8 mouse cellular contexts compared by ENCODE assay signal in the genomic region with DNA sequence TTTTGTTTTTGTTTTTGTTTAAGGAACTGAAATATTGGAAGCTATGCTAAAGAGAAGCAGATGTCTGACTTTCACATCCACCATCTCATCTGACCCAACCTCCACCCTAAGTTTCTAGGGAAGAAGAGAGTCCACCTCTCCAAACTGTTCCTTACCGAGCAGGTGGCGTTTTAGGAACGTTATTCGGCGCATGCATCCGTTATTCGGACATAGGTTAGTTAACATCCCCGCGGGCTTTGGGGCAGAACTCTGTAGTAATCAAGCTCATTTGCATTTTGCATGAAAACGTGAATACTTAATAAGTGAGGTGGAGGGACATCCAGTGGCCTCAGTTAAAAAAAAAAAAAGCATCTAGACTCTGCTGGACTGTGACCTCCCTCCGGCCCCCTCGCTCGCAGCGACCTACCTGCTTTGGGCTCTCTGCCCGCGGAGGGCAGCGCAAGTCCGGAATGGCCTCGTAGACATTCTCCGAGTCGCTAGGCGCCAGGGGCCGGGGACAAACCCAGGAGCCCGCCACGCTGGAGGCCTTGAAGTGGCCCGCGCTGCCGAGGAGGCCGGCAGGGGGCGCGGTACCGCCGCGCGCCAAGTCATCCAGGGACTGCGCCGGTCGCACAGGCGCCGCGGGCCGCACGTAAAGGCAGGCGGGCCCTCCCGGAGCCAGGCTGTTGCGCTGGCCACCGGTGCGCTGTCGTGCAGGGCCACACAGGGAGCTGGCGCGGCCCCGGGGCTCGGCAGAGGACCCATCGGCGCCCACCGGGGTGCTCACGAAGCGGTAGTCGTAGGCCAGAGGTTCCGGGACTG. TPM values are rescaled to one million over a fixed set of nuclear protein-coding genes. Genes with fewer than 3 reads are reported as not detected.
DNase-seq lines count a peak whose midpoint lies in the region; ATAC-seq and TF ChIP-seq lines count a peak whose summit lies in the region.

No protein-coding gene starts in this region.

- no peaks in the 10 kb centered on the region for H3K36me3 ChIP-seq in MEL (ENCODE audit: control insufficient read depth in 1 of 2, insufficient read depth in 2 of 2, low read length in 2 of 2)
- no peaks in the 10 kb centered on the region for H3K36me3 ChIP-seq in hindbrain, embryonic 10.5 days

- DNase-seq in MEL (ENCODE audit: low read depth, low spot score): peak; percentile 96
- DNase-seq in cerebellum, adult 18-20 months: peak; percentile 82 to 92
- peak; percentile 87 for DNase-seq in hindbrain, embryonic 10.5 days (ENCODE audit: low spot score)
- peak; percentile 73 to 82 for DNase-seq in layer of hippocampus, postnatal 25 days (ENCODE audit: extremely low spot score in 1 of 2, low spot score in 1 of 2)
- peak; percentile 89 for DNase-seq in lung, postnatal 14 days
- peak; percentile 55 for DNase-seq in retina, adult 2 months (ENCODE audit: low read depth, low spot score)
- peak; percentile 89 for DNase-seq in thymus, postnatal 25 days

- no peaks in the 10 kb centered on the region for H3K27me3 ChIP-seq in MEL (ENCODE audit: control insufficient read depth in 1 of 2, insufficient read depth in 2 of 2, low read length in 2 of 2)
- H3K27me3 ChIP-seq in hindbrain, embryonic 10.5 days (ENCODE audit: insufficient read depth, poor library complexity, severe bottlenecking): peaks cover 100% of the 10 kb centered on the region

- peak overlapping the region; percentile 95 for H3K9ac ChIP-seq in MEL (ENCODE audit: control insufficient read depth, low read depth, low read length, poor library complexity, severe bottlenecking)

- peak overlapping the region; percentile 70 for H3K27ac ChIP-seq in MEL (ENCODE audit: control insufficient read depth, low read depth, low read length)
- H3K27ac ChIP-seq in hindbrain, embryonic 10.5 days: peak overlapping the region; percentile 82

- peak; percentile 35 for ATAC-seq in frontal cortex, adult (ENCODE audit: low TSS enrichment)

- peak; percentile 39 for TF ChIP-seq RAD21 in MEL (IDR thresholded peaks at IDR 0.05; ENCODE audit: low read depth, low read length)

- H3K4me1 ChIP-seq in MEL (ENCODE audit: control insufficient read depth in 1 of 2, insufficient read depth in 2 of 2, low read length in 2 of 2): peaks cover 0 to 11% of the 10 kb centered on the region in 2 experiments; a peak in 2 of 4 replicates
- H3K4me1 ChIP-seq in hindbrain, embryonic 10.5 days (replicated peaks): peaks cover 81% of the 10 kb centered on the region

- peak overlapping the region; percentile 90 to 93 for H3K4me3 ChIP-seq in MEL (ENCODE audit: control insufficient read depth in 1 of 2, insufficient read depth in 1 of 2, low read depth in 2 of 2, low read length in 2 of 2)
- H3K4me3 ChIP-seq in hindbrain, embryonic 10.5 days: peak overlapping the region; percentile 63

- 1% methylated on average over 60 of the region's 60 CpGs for WGBS in hindbrain, embryonic 10.5 days

- peaks cover 5% of the 10 kb centered on the region; the same call in 1 of the 2 replicates for H3K79me2 ChIP-seq in MEL (ENCODE audit: control insufficient read depth, insufficient read depth, low read length, poor library complexity)

- peak in 2 of 3 experiments; percentile 91 to 93; a peak in 5 of 6 replicates for TF ChIP-seq CTCF in MEL (IDR thresholded peaks at IDR 0.05 in 2 of 3, conservative IDR thresholded peaks at IDR 0.05 in 1 of 3; ENCODE audit: control insufficient read depth in 1 of 3, insufficient read depth in 1 of 3, low read depth in 2 of 3, low read length in 3 of 3, poor library complexity in 1 of 3, severe bottlenecking in 1 of 3)

- 0 out of 4 replicates have a peak, but pooled peaks of 1 of the 2 experiments have one; percentile 14 for TF ChIP-seq EP300 in MEL (IDR thresholded peaks at IDR 0.05; ENCODE audit: low read depth in 1 of 2, low read length in 2 of 2)

- H3K9me3 ChIP-seq in MEL (replicated peaks; ENCODE audit: insufficient read depth, low read length): no peaks in the 10 kb centered on the region
- H3K9me3 ChIP-seq in hindbrain, embryonic 10.5 days: no peaks in the 10 kb centered on the region

- TF ChIP-seq POLR2A in MEL (IDR thresholded peaks at IDR 0.05; ENCODE audit: control insufficient read depth in 1 of 2, insufficient read depth in 1 of 2, low read depth in 1 of 2, low read length in 2 of 2, poor library complexity in 1 of 2): peak; percentile 55 to 61; a peak in 3 of 4 replicates

TF ChIP-seq in MEL, 35 proteins besides CTCF, POLR2A, EP300 and RAD21:
- peak; percentile 0; the same call in 1 of the 2 replicates for TF ChIP-seq KAT2A (conservative IDR thresholded peaks at IDR 0.05; ENCODE audit: low read depth, low read length)
- no peak for TF ChIP-seq MYB (IDR thresholded peaks at IDR 0.05; ENCODE audit: low read depth, low read length)
- TF ChIP-seq TBP (IDR thresholded peaks at IDR 0.05; ENCODE audit: low read depth, low read length): no peak
- no peak for TF ChIP-seq MAX (IDR thresholded peaks at IDR 0.05; ENCODE audit: low read length)
- no peak for TF ChIP-seq GATA1 (IDR thresholded peaks at IDR 0.05; ENCODE audit: low read depth, low read length)
- peak; percentile 73 for TF ChIP-seq SMC3 (IDR thresholded peaks at IDR 0.05; ENCODE audit: low read depth, low read length)
- no peak for TF ChIP-seq SIN3A (IDR thresholded peaks at IDR 0.05; ENCODE audit: low read length)
- no peak for TF ChIP-seq MEF2A (IDR thresholded peaks at IDR 0.05; ENCODE audit: extremely low read depth, insufficient replicate concordance, low read depth, low read length, poor library complexity, severe bottlenecking)
- TF ChIP-seq JUND (IDR thresholded peaks at IDR 0.05; ENCODE audit: low read depth, low read length): no peak
- TF ChIP-seq E2F4 (IDR thresholded peaks at IDR 0.05; ENCODE audit: borderline replicate concordance, low read depth, low read length): no peak; the same call in 1 of the 2 replicates
- TF ChIP-seq RCOR1 (IDR thresholded peaks at IDR 0.05; ENCODE audit: low read depth, low read length): no peak
- TF ChIP-seq ZMIZ1 (IDR thresholded peaks at IDR 0.05; ENCODE audit: low read depth, low read length): peak; percentile 78; the same call in 1 of the 2 replicates
- TF ChIP-seq MAFK (IDR thresholded peaks at IDR 0.05; ENCODE audit: borderline replicate concordance, low read depth, low read length): no peak
- TF ChIP-seq ETS1 (IDR thresholded peaks at IDR 0.05; ENCODE audit: low read depth, low read length): 0 out of 2 replicates have a peak, but pooled peaks have one; percentile 31
- TF ChIP-seq CHD2 (IDR thresholded peaks at IDR 0.05; ENCODE audit: low read length): no peak
- peak; percentile 79 for TF ChIP-seq MXI1 (IDR thresholded peaks at IDR 0.05; ENCODE audit: low read depth, low read length)
- peak; percentile 67 for TF ChIP-seq TCF12 (IDR thresholded peaks at IDR 0.05; ENCODE audit: low read depth, low read length)
- TF ChIP-seq BHLHE40 (IDR thresholded peaks at IDR 0.05; ENCODE audit: borderline replicate concordance, low read depth, low read length): peak; percentile 83
- TF ChIP-seq NELFE (IDR thresholded peaks at IDR 0.05; ENCODE audit: low read depth, low read length): peak; percentile 59
- no peak for TF ChIP-seq USF2 (IDR thresholded peaks at IDR 0.05; ENCODE audit: borderline replicate concordance in 1 of 2, insufficient read depth in 1 of 2, low read depth in 1 of 2, low read length in 2 of 2)
- TF ChIP-seq GABPA (IDR thresholded peaks at IDR 0.05; ENCODE audit: low read depth, low read length): no peak
- TF ChIP-seq MYC (IDR thresholded peaks at IDR 0.05; ENCODE audit: low read depth, low read length): no peak
- TF ChIP-seq UBTF (IDR thresholded peaks at IDR 0.05; ENCODE audit: borderline replicate concordance, insufficient read depth, low read depth, low read length): peak; percentile 99
- peak; percentile 64 for TF ChIP-seq NRF1 (IDR thresholded peaks at IDR 0.05; ENCODE audit: insufficient read depth, low read depth, low read length, poor library complexity, severe bottlenecking)
- no peak for TF ChIP-seq USF1 (IDR thresholded peaks at IDR 0.05; ENCODE audit: low read depth, low read length)
- TF ChIP-seq MAZ (IDR thresholded peaks at IDR 0.05; ENCODE audit: low read depth, low read length): no peak
- 0 out of 2 replicates have a peak, but pooled peaks have one; percentile 9 for TF ChIP-seq ELF1 (IDR thresholded peaks at IDR 0.05; ENCODE audit: low read depth, low read length)
- TF ChIP-seq ZNF384 (IDR thresholded peaks at IDR 0.05; ENCODE audit: low read depth, low read length): peak; percentile 72
- TF ChIP-seq HCFC1 (IDR thresholded peaks at IDR 0.05; ENCODE audit: low read depth, low read length): 0 out of 2 replicates have a peak, but pooled peaks have one; percentile 57
- 0 out of 2 replicates have a peak, but pooled peaks have one; percentile 26 for TF ChIP-seq POLR2AphosphoS2 (IDR thresholded peaks at IDR 0.05; ENCODE audit: low read length)
- no peak for TF ChIP-seq POLR2AphosphoS5 (IDR thresholded peaks at IDR 0.05; ENCODE audit: borderline replicate concordance, low read depth, low read length)
- TF ChIP-seq ZC3H11A (IDR thresholded peaks at IDR 0.05; ENCODE audit: low read depth, low read length): no peak

RNA-seq across cellular contexts. Expression of gene Arhgap27, which starts 3.5 kb away (rescaled TPM):
- total RNA-seq in MEL (2012; rRNA removed): 6.3 TPM in 2 replicates
- 10 to 100 TPM in 1 of 2 experiments, not detected in 1; 15.0 TPM for polyA plus RNA-seq in MEL (2012; ENCODE audit: insufficient read depth in 1 of 2, insufficient read length in 2 of 2, low read depth in 1 of 2, low replicate concordance in 2 of 2, missing spikeins in 1 of 2)
- 4.8 and 5.1 TPM in 2 replicates for polyA plus RNA-seq in hindbrain, embryonic 10.5 days (2016; fragmentation: Nextera tagmentation; extraction: Ambion mirVana)
- 1 to 10 TPM; 8.6 to 9.3 TPM for total RNA-seq in layer of hippocampus, postnatal 25 days (2021)

RNA-seq across cellular contexts. Expression of gene Plekhm1, which starts 52.4 kb away (rescaled TPM):
- 3.4 and 4.0 TPM in 2 replicates for total RNA-seq in MEL (2012; rRNA removed)
- polyA plus RNA-seq in MEL (2012; ENCODE audit: insufficient read depth in 1 of 2, insufficient read length in 2 of 2, low read depth in 1 of 2, low replicate concordance in 2 of 2, missing spikeins in 1 of 2): 10 to 100 TPM in 1 of 2 experiments, not detected in 1; 10.0 TPM
- 9.4 and 11.6 TPM in 2 replicates for polyA plus RNA-seq in hindbrain, embryonic 10.5 days (2016; fragmentation: Nextera tagmentation; extraction: Ambion mirVana)
- 10 to 100 TPM; 16.4 to 17.6 TPM for total RNA-seq in layer of hippocampus, postnatal 25 days (2021)

Comparison
In these comparisons a context has a peak if more than half of its experiments do, and no peak if none do; other contexts are left out.
1. Peak in every context shown above with its lines: DNase-seq, ATAC-seq, H3K4me3 ChIP-seq and H3K27ac ChIP-seq.